Mouse (Mus musculus) liver, postnatal 0 days (tissue): ENCODE data around the gene Rps21.

Source experiments
- CTCF ChIP-seq: sonication (generic); IDR thresholded peaks from 2 replicates; pipeline ENCODE4 v1.5.1; 2016; ENCODE audit warnings: antibody characterized with exemption, low read depth
- EP300 ChIP-seq: IDR thresholded peaks from 2 replicates; pipeline ENCODE4 v1.6.1; 2016; ENCODE audit warnings: antibody characterized with exemption, low read depth, mild to moderate bottlenecking

GRCm38 (mm10) chr2:180230482-180230881 lies 26.7 kb upstream of the Rps21 start:
- TF ChIP-seq CTCF (no peak), EP300 (no peak)
